Mouse (Mus musculus) CD8-positive naive resting alpha-beta T cell, adult 2 months (primary cell): ENCODE measurements around the gene Nup133.

ENCODE experiments used
- DNase-seq, 2 experiments: peaks; one replicate each; pipeline ENCODE4 v3.0.0; 2022; ENCODE audit warnings: low read depth in 2 of 2, low spot score in 2 of 2

The Nup133 gene

GRCm38 (mm10) chr8:123854252-123854651, 94.8 kb downstream of the Nup133 start:
- DNase-seq: no peak

GRCm38 (mm10) chr8:123851590-123851989, 97.5 kb downstream of the Nup133 start:
- no peak for DNase-seq

GRCm38 (mm10) chr8:123849352-123849751, 99.7 kb downstream of the Nup133 start:
- DNase-seq: no peak

GRCm38 (mm10) chr8:123847546-123847945, 101.5 kb downstream of the Nup133 start:
- DNase-seq: no peak
